Comparison of ENCODE assay signal across 25 mouse cellular contexts in the genomic region with DNA sequence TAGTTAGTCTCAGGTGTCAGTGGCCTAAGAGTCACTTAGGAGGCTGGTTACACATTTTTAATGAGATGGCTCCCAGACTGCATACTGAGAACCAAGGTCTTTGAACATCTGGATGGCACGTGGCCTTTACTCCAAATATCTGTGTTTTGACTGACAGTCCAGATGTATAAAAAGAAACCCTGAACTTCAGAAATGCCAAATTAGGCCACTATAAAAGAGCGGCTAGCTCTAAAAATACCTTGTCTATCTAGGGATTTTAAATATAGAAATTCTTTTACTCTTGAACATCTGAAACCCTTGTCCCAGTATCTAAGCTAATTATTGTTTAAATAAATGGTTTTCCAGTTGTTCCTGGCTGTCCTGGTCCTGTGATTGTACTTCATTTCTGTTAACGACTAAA.
A peak's percentile ranks its signal among the peaks of the same experiment; 100 is the strongest.
DNase-seq lines count a peak whose midpoint lies in the region; ATAC-seq and TF ChIP-seq lines count a peak whose summit lies in the region.
"Had no signal": no experiment of that assay in that cellular context is flagged by ENCODE, and none has a peak within 500 bp of the region (broad histone marks: within the 10 kb centered on the region; RNA-seq: fewer than 3 reads in every experiment).

No protein-coding gene starts in this region.

- H3K9ac ChIP-seq in heart, adult 2 months (ENCODE audit: low read depth, low read length): no peak overlapping the region
- no peak overlapping the region for H3K9ac ChIP-seq in heart, embryonic 11.5 days (ENCODE audit: low read depth, low read length)
- H3K9ac ChIP-seq in heart, embryonic 15.5 days: no peak overlapping the region
- no peak overlapping the region for H3K9ac ChIP-seq in forebrain, embryonic 15.5 days (replicated peaks)
- H3K9ac ChIP-seq: embryonic facial prominence, embryonic 13.5 days; forebrain, embryonic 12.5 days; hindbrain, embryonic 14.5 days had no signal

- no peak for ATAC-seq in heart, embryonic 11.5 days (replicated peaks; ENCODE audit: insufficient number of reproducible peaks, low FRiP score, low TSS enrichment)
- ATAC-seq in heart, embryonic 15.5 days (replicated peaks; ENCODE audit: insufficient number of reproducible peaks, insufficient read depth, low FRiP score, low read depth): no peak; the same call in 1 of the 2 replicates
- no peak for ATAC-seq in forebrain, embryonic 15.5 days (replicated peaks)
- ATAC-seq: CD4-positive, CD25-positive, alpha-beta regulatory T cell, adult 4 months; forebrain, embryonic 16.5 days; hindbrain, postnatal 0 days; intestine, postnatal 0 days had no signal

- peaks cover 4% of the 10 kb centered on the region; the same call in 1 of the 2 replicates for H3K4me1 ChIP-seq in heart, adult 2 months (ENCODE audit: control insufficient read depth, insufficient read depth, low read length)
- peaks cover 22% of the 10 kb centered on the region for H3K4me1 ChIP-seq in heart, embryonic 11.5 days (ENCODE audit: control insufficient read depth, insufficient read depth, low read length)
- H3K4me1 ChIP-seq in heart, embryonic 15.5 days (replicated peaks): peaks cover 25% of the 10 kb centered on the region
- no peaks in the 10 kb centered on the region for H3K4me1 ChIP-seq in forebrain, embryonic 15.5 days

- no peak for TF ChIP-seq CTCF in heart, adult 2 months (IDR thresholded peaks at IDR 0.05)

- no peak for DNase-seq in heart, adult 2 months
- no peak for DNase-seq in heart, postnatal 4 days
- peak; percentile 29 to 32 for DNase-seq in heart, postnatal 10 days
- DNase-seq in heart, postnatal 36 days: no peak
- DNase-seq: adrenal gland, adult 2 months; adrenal gland, postnatal 14 days; cerebellum, adult 11 months; cerebellum, adult 2 months; cerebellum, adult 9-11 months; cerebellum, postnatal 25 days; gastrocnemius, adult 2 months; gastrocnemius, postnatal 14 days; kidney, adult 2 months had no signal

- H3K27ac ChIP-seq in heart, adult 2 months: peak overlapping the region; percentile 58
- H3K27ac ChIP-seq in heart, embryonic 11.5 days (ENCODE audit: low read depth, low read length): no peak overlapping the region
- peak overlapping the region; percentile 56 for H3K27ac ChIP-seq in heart, embryonic 15.5 days
- no peak overlapping the region for H3K27ac ChIP-seq in forebrain, embryonic 15.5 days (replicated peaks)
- H3K27ac ChIP-seq: embryonic facial prominence, embryonic 13.5 days; forebrain, embryonic 12.5 days; gastrocnemius, adult 2 months; hindbrain, embryonic 14.5 days; hindbrain, postnatal 0 days; kidney, postnatal 0 days had no signal

- H3K36me3 ChIP-seq in heart, adult 2 months (ENCODE audit: control insufficient read depth, insufficient read depth, low read length): peaks cover 33% of the 10 kb centered on the region
- H3K36me3 ChIP-seq in heart, embryonic 11.5 days (ENCODE audit: control insufficient read depth, insufficient read depth, low read length): peaks cover 6% of the 10 kb centered on the region
- peaks cover 19% of the 10 kb centered on the region for H3K36me3 ChIP-seq in heart, embryonic 15.5 days
- no peaks in the 10 kb centered on the region for H3K36me3 ChIP-seq in forebrain, embryonic 15.5 days
- H3K36me3 ChIP-seq: forebrain, embryonic 12.5 days had no signal

- H3K27me3 ChIP-seq in heart, adult 2 months (ENCODE audit: control insufficient read depth, insufficient read depth, low read length): no peaks in the 10 kb centered on the region
- no peaks in the 10 kb centered on the region for H3K27me3 ChIP-seq in heart, embryonic 11.5 days (ENCODE audit: control insufficient read depth, insufficient read depth, low read length)
- no peaks in the 10 kb centered on the region for H3K27me3 ChIP-seq in heart, embryonic 15.5 days
- no peaks in the 10 kb centered on the region for H3K27me3 ChIP-seq in forebrain, embryonic 15.5 days
- H3K27me3 ChIP-seq: embryonic facial prominence, embryonic 13.5 days; forebrain, embryonic 12.5 days had no signal

- 0 out of 2 replicates have a peak, but pooled peaks cover 1% of the 10 kb centered on the region for H3K79me2 ChIP-seq in heart, adult 2 months (replicated peaks; ENCODE audit: control insufficient read depth, insufficient read depth, low read length)

- intact Hi-C loops in heart, adult 2 months (cut with DNase I): no loop called here
- intact Hi-C loops in heart, postnatal 10 days (cut with DNase I): no loop called here
- intact Hi-C loops in heart, postnatal 36 days (cut with DNase I): loop anchor here (5.0 kb wide), 1 partner anchor 115 kb away; no protein-coding TSS in a partner anchor

- 35% methylated on average over 3 of the region's 3 CpGs for WGBS in heart, adult 2 months
- 53% methylated on average over 3 of the region's 3 CpGs for WGBS in heart, embryonic 11.5 days (ENCODE audit: insufficient replicate concordance)
- 38% methylated on average over 3 of the region's 3 CpGs for WGBS in heart, embryonic 15.5 days
- WGBS in forebrain, embryonic 15.5 days: 74% methylated on average over 3 of the region's 3 CpGs

- H3K4me2 ChIP-seq in heart, embryonic 11.5 days: no peak overlapping the region
- H3K4me2 ChIP-seq in heart, embryonic 15.5 days: no peak overlapping the region
- no peak overlapping the region for H3K4me2 ChIP-seq in forebrain, embryonic 15.5 days (replicated peaks)
- H3K4me2 ChIP-seq: embryonic facial prominence, embryonic 13.5 days; forebrain, embryonic 12.5 days; hindbrain, embryonic 14.5 days had no signal

- no peak for TF ChIP-seq EP300 in heart, adult 2 months (IDR thresholded peaks at IDR 0.05; ENCODE audit: insufficient read depth, low read depth, low read length)

- H3K9me3 ChIP-seq in heart, embryonic 11.5 days (replicated peaks; ENCODE audit: control insufficient read depth, low read length): no peaks in the 10 kb centered on the region
- H3K9me3 ChIP-seq in heart, embryonic 15.5 days (replicated peaks): no peaks in the 10 kb centered on the region
- no peaks in the 10 kb centered on the region for H3K9me3 ChIP-seq in forebrain, embryonic 15.5 days
- H3K9me3 ChIP-seq: forebrain, embryonic 12.5 days had no signal

- TF ChIP-seq POLR2A in heart, adult 2 months (IDR thresholded peaks at IDR 0.05; ENCODE audit: insufficient read depth, low read depth, low read length): no peak

- no peak overlapping the region for H3K4me3 ChIP-seq in heart, adult 2 months
- no peak overlapping the region for H3K4me3 ChIP-seq in heart, embryonic 11.5 days (ENCODE audit: low read depth, low read length)
- H3K4me3 ChIP-seq in heart, embryonic 15.5 days: no peak overlapping the region
- H3K4me3 ChIP-seq in forebrain, embryonic 15.5 days: no peak overlapping the region
- H3K4me3 ChIP-seq: embryonic facial prominence, embryonic 13.5 days; erythroblast, embryonic 14.5 days; forebrain, embryonic 12.5 days; gastrocnemius, adult 2 months had no signal

Comparison
In these comparisons a context has a peak if more than half of its experiments do, and no peak if none do; other contexts are left out.
1. DNase-seq: peak in heart, postnatal 10 days (2 of 2); none in heart, adult 2 months (0 of 2), heart, postnatal 4 days (single experiment) and heart, postnatal 36 days (0 of 2).
2. H3K27ac ChIP-seq: peak in heart, adult 2 months (single experiment) and heart, embryonic 15.5 days (single experiment); none in heart, embryonic 11.5 days (single experiment) and forebrain, embryonic 15.5 days (single experiment).